Mouse (Mus musculus): ENCODE results near the gene Naa80.

The Naa80 gene

GRCm38 (mm10) chr9:107596619-107597569 is 18.2 kb downstream of the Naa80 start:
- DNase-seq (ENCODE audit: low spot score): no peak

DNA sequence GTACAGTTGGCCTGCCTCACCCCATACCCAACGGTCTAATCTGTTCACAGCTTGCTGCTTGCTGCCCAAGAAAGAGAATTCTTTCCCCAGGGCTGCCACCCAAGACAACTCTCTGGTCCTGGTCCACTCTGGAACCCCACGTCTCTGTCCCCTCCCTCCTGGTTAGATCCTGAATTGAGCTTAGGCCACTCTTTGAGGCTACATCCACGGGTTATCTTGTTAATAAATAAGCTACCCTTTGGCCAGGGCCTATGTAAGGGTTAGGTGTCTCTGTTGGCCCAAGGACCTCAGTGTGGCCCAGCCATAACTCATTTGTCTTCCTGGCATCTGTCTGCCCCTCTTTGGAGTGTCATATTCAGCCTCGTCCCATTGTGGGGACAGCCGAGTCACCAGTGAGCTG is 19.7 kb downstream of the Naa80 start:
- no peak for DNase-seq (ENCODE audit: low spot score)

GRCm38 (mm10) chr9:107599433-107599832 is 20.7 kb downstream of the Naa80 start:
- no peak for DNase-seq (ENCODE audit: low spot score)

DNA sequence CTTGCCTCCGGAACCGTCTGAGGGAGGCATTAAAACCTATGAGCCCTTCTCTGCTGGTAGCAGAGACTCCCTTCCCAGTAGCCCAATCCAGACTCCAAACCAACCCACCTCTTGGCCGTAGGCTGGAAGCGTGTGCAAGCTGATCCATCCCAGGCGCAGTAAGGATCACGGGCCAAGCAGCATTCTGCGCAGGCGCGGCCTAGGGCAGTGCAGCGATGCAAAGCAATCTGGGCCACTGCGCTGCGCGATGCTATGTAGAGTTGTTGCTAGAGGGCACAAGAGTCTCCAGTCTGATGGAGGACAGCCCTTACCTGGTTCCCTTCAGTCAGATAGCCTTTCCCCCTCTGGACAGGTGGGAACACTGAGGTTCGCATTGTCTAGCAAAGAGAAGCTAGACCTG is 21.2 kb downstream of the Naa80 start:
- no peak for DNase-seq (ENCODE audit: low spot score)

- DNase-seq (ENCODE audit: low spot score): no peak
These were observed 22.1 kb downstream of the Naa80 start for GRCm38 (mm10) chr9:107600745-107601144.

DNA sequence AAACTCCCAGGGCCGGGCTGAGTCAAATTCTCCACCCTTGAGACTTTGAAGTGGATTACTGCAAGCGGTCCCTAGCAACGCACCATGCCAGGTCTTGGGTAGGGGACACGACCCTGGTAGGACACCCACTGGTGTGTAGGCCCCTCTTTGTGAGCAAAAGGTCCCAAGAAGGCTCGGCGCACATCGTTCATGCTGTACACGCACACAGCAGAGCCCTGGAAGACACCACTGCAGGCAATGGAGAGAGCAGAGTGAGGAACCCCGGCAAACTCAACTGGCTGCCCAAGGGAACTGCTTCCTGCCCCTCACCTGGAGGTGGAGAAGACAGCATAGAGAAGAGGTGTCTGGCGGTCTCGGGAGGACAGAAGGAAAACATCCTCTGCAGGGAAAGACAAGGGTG is 22.6 kb downstream of the Naa80 start:
- no peak for DNase-seq (ENCODE audit: low spot score)

- DNase-seq (ENCODE audit: low spot score): peak; percentile 80
These were observed 23.5 kb downstream of the Naa80 start for GRCm38 (mm10) chr9:107602068-107602648.

- no peak for DNase-seq (ENCODE audit: low spot score)
These were observed 24.6 kb downstream of the Naa80 start for GRCm38 (mm10) chr9:107603251-107603650.

DNA sequence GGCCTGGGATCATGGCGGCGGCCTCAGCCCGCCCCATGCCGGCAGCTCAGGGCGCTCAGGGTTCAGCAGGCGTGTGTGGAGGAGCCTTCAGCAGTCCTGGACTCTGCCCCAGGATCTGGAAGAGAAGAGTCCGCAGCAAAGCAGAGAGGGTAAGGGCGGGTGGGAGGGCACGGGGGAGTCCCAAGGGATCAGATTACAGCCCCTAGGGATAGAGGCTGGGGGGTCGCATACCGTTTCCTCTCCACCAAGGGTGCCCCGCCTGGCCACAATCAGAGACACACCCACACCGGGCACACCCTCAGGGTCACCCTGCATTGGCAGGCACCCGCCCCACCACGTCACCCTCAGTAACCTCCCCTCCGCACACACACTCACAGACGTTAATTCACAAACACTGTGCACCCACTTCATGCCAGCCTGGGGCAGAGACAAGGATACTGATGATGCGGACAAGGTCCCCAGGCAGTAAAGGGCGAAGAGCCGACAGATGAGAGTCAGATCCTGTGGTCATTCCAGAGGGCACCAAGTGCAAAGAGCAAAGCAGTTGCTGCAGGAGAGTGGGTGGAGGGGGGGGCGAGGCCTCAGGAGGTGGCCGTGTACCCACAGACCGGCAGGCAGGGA is 26.5 kb downstream of the Naa80 start:
- DNase-seq (ENCODE audit: low spot score): no peak

GRCm38 (mm10) chr9:107606591-107606990 is 27.9 kb downstream of the Naa80 start:
- DNase-seq (ENCODE audit: low spot score): no peak

DNA sequence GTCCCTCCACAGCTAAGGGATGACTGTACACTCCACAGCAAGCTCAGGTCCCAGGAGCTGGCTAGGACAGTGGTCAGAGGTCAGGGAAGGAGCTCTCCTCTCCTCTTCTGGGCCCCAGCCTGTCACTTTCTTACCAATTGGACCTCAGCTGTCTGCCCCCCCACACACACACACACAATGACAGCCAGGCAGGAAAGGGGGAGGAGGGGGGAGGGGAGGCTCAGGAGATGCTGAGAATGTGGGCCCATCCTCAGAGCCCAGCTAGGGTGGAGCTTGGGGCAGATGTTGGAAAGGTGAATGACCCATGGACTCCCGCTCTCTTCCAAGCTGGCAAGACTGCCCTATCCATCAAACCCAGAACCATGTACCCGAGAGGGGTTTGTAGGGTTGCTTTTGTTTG is 28.3 kb downstream of the Naa80 start:
- DNase-seq (ENCODE audit: low spot score): no peak

GRCm38 (mm10) chr9:107607653-107608245 is 29.1 kb downstream of the Naa80 start:
- no peak for DNase-seq (ENCODE audit: low spot score)

DNA sequence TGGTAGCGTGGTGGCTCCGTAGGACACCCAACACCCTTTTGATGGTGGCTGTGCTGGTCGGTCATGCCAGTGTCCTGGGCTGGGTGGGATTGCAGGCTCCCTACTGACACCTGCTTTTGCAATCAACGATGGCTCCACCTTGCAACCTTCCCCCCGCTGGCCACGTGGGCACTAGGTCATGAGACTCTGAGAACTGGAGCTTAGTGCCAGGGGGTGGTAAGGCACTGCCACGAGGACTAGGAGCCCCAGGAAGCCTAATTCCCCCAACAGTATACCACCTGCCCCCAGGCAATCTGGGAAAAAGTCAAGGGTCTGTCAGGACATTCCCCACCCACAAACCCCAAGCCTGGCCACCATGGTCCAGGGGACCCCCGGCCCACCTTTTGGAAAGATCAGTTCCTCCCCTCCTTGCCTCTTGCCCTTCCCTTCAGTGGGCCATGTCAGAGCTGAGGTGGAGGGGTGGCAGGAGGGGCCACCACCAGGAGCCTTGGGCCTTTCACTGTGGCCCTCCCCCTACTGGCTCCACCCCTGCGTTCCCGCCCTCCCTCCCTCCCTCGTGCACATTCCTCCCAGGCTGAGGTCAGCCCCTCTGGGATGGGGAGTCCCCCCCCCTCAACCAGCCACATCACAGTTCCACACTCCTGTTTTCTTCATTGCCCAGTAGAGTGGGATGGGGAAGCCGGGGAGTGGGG is 30.2 kb downstream of the Naa80 start, which contains the start of gene Sema3b:
Gene Sema3b, minus strand, starts transcription at position 489 of the 692 bp plus-strand sequence.
- no peak for DNase-seq (ENCODE audit: low spot score)

- DNase-seq (ENCODE audit: low spot score): no peak
These were observed 30.7 kb downstream of the Naa80 start for GRCm38 (mm10) chr9:107609433-107609830.

DNA sequence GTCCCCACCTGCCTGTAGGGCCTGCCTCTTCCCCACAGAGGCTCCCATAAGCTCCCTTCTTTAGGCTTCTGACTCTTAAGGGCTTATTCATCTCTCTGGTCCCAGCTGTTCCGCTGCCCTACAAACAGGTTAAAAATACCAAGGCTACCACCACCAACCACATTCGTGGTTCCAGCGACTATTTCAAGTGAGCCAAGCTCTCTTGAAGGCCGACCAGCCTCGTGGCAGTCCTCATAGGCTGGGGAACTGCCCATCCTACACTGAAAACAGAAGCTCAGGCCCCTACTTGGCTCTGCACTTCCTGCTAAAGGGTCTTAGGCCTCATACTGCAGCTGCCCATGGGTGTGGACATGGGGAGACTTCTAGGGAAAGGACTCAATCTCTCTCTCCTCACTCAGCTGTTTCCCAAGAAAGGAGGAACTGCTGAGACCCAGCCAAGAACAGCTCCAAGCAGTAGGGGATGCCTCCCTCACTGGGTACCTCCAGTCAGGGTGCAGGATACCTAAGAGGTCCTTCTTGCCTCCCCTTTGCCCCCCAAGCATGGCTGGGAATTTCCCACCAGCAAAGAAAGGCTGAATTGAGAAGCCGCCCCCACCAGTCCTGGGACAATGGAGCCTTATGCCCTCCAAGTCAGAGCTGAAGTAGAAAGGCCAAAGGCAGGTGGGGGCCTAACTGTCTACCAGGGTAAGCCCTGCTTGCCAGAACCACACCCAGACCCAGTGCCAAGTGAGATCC is 32.9 kb downstream of the Naa80 start:
- DNase-seq (ENCODE audit: low spot score): no peak

- DNase-seq (ENCODE audit: low spot score): peak; percentile 98
These were observed 33.7 kb downstream of the Naa80 start for GRCm38 (mm10) chr9:107612191-107612944.

DNA sequence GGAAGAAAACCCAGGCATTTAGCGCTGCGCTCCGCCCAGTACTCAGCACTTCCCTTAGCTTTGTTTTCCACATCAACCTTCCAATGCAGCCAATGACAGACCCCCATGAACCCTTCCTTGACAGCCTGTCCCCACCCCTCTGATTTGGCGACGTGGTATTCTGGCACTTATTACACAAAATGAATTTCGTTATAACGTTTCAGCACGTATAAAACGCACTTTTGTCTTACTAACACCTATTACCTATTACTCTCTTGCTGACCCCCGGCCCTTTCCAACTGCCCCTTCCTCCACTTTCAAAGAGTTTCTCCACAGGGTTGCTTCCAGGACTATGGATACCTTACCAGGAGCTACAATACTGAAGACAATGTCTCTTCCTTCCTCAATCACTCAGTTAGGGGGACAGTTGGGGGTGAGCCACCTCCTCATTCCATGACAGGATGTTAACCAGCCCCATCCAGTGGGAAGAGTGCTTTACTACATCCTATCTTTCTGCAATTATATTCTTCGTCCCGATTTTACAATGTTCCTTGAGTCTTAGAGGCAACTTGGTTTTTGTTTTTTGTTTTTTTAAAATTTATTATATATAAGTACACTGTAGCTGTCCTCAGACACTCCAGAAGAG is 34.4 kb downstream of the Naa80 start:
- DNase-seq (ENCODE audit: low spot score): no peak

- no peak for DNase-seq (ENCODE audit: low spot score)
These were observed 36.3 kb downstream of the Naa80 start for GRCm38 (mm10) chr9:107615035-107615434.

DNA sequence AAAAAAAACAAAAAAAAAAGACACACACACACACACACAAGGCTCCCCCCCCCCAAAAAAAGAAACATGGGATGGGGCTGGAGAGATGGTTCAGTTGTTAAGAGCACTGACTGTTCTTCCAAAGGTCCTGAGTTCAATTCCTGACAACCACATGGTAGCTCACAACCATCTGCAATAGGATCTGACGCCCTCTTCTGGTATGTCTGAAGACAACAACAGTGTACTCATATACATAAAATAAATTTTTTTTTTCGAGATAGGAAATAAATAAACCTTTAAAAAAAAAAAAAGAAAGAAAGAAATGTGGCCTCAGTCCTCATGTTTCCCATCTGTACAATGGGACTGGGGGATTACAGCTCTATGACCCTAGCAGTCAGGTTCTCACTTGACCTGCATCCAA is 38.8 kb downstream of the Naa80 start:
- no peak for DNase-seq (ENCODE audit: low spot score)

GRCm38 (mm10) chr9:107618098-107618497 is 39.4 kb downstream of the Naa80 start:
- no peak for DNase-seq (ENCODE audit: low spot score)
